Mouse (Mus musculus) spleen, adult 2 months (tissue): ENCODE measurements around the gene Crx. TPM values are rescaled to one million over a fixed set of nuclear protein-coding genes. Genes with fewer than 3 reads are reported as not detected.

Source experiments
- DNase-seq, 2 experiments: peaks; one replicate each; pipeline versions ENCODE4 v3.0.0 to v3.0.0-alpha.2; 2012 to 2021; ENCODE audit warnings: low spot score in 2 of 2, low read depth in 1 of 2
- H3K27ac ChIP-seq: fragments of 200-500 bp; 2 replicates; pipeline ENCODE4 v1.5.1; 2012; ENCODE audit warnings: low read length, inconsistent platforms; ENCODE audit not compliant: insufficient read depth
- H3K27me3 ChIP-seq: fragments of 200-500 bp; 2 replicates; pipeline ENCODE4 v1.6.1; 2012; ENCODE audit warnings: mild to moderate bottlenecking, moderate library complexity, low read length, inconsistent platforms; ENCODE audit not compliant: control insufficient read depth, insufficient read depth
- H3K36me3 ChIP-seq: fragments of 200-500 bp; 2 replicates; pipeline ENCODE4 v1.6.1; 2012; ENCODE audit warnings: mild to moderate bottlenecking, low read length, inconsistent platforms; ENCODE audit not compliant: control insufficient read depth, insufficient read depth
- H3K4me1 ChIP-seq: fragments of 200-500 bp; 2 replicates; pipeline ENCODE4 v1.6.1; 2011; ENCODE audit warnings: inconsistent platforms; ENCODE audit not compliant: control insufficient read depth, insufficient read depth, insufficient read length
- H3K4me3 ChIP-seq: fragments of 200-500 bp; 2 replicates; pipeline ENCODE4 v1.5.1; 2011; ENCODE audit warnings: mild to moderate bottlenecking, inconsistent platforms; ENCODE audit not compliant: insufficient read depth, insufficient read length; ENCODE audit errors: extremely low read depth
- CTCF ChIP-seq: fragments of 200-500 bp; IDR thresholded peaks from 2 replicates; pipeline ENCODE4 v1.5.1; 2011; ENCODE audit warnings: mild to moderate bottlenecking, inconsistent platforms; ENCODE audit not compliant: insufficient read depth, insufficient read length, insufficient replicate concordance; ENCODE audit errors: extremely low read depth
- POLR2A ChIP-seq: fragments of 200-500 bp; IDR thresholded peaks from 2 replicates; pipeline ENCODE4 v1.6.1; 2011; ENCODE audit warnings: low read depth, low read length, inconsistent platforms
- WGBS: fragments of 180-500 bp; shearing (Covaris S2); methylation state at CpG from one replicate; pipeline ENCODE4 v1.1.7; 2018; 5-methylcytosine and 5-hydroxymethylcytosine counted together
- polyA plus RNA-seq: library from polyadenylated mRNA; depleted of rRNA; stranded (reverse); fragments of >200 nt; gene quantifications from 2 replicates; pipeline ENCODE4 v1.2.3, GENCODE M21; 2012; rRNA removed

Crx gene
- not detected in 2 replicates for polyA plus RNA-seq

- H3K4me1 ChIP-seq, result no peaks in the 10 kb centered on the region
- H3K27me3 ChIP-seq, result no peaks in the 10 kb centered on the region
- no peaks in the 10 kb centered on the region for H3K36me3 ChIP-seq
- 41% methylated on average over 4 of the region's 4 CpGs for WGBS
- DNase-seq, result no peak
- H3K4me3 ChIP-seq, result no peak within 1 kb of the TSS
- H3K27ac ChIP-seq, result no peak within 1 kb of the TSS
- TF ChIP-seq CTCF, result no peak
Measured at GRCm38 (mm10) chr7:15879756-15880155, at the start of gene Crx. Gene Crx (minus strand): TSS chr7:15879968.

DNA sequence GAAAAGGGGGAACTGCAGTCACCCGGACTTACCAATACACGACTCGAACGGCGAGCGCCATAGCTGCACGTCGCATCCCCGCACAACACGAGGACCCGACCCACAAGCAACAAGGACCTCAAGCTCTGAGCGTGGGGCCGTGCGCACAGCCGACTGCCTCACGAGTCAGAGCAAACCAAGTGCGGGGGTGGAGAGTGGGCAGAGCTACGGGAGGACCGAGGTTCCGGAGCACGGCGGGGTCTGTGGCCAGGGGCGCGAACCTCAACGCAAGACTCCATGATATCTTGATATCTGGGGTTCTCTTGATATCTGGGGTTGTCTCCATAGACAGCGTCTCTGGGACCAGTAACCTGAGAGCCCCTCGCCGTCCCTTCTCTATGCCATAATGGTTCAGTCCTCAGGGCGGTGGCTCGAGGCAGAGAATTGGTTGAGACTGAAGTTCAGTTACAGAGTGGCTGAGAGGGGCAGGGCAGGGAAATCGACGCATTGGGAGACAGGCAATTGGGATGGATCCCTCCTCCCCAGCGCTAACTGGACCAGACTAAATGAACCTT lies 42.5 kb upstream of the Crx start, which contains the start of gene Selenow:
Selenow (minus strand) TSS at position 183 of the 554 bp plus-strand sequence.
- under 1% methylated on average over 33 of the region's 33 CpGs for WGBS
- Histone ChIP-seq H3K27me3 (no peaks in the 10 kb centered on the region), H3K4me3 (peak within 1 kb of the TSS; percentile 75), H3K27ac (peak within 1 kb of the TSS; percentile 88), H3K4me1 (peaks cover 11% of the 10 kb centered on the region; the same call in 1 of the 2 replicates), H3K36me3 (peaks cover 5% of the 10 kb centered on the region)
- peak; percentile 88 to 92 for DNase-seq
- TF ChIP-seq POLR2A (peak; percentile 92), CTCF (no peak)

DNA sequence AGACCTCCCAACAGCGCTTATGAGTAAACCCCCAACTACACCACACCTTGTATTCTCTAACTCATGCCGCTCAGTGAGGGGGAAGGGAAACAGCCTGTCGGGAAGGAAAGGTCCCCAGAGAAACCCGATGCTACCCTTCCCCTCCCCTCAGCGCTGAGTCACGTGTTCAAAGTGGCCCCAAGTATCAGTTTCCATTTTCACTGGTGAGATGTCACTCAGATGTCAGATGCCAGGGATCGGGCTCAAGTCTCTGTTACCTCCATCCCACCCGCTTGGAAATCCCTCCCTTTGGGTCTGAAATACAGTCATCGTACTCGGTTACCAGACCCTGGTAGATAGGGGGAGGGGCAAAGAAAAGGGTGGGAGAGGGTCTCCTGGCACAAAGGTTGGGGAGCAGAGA lies 42.0 kb upstream of the Crx start:
- WGBS, result under 1% methylated on average over 10 of the region's 10 CpGs
- DNase-seq, result peak; percentile 43 to 56
- H3K4me1 ChIP-seq, result peaks cover 11% of the 10 kb centered on the region; the same call in 1 of the 2 replicates

DNA sequence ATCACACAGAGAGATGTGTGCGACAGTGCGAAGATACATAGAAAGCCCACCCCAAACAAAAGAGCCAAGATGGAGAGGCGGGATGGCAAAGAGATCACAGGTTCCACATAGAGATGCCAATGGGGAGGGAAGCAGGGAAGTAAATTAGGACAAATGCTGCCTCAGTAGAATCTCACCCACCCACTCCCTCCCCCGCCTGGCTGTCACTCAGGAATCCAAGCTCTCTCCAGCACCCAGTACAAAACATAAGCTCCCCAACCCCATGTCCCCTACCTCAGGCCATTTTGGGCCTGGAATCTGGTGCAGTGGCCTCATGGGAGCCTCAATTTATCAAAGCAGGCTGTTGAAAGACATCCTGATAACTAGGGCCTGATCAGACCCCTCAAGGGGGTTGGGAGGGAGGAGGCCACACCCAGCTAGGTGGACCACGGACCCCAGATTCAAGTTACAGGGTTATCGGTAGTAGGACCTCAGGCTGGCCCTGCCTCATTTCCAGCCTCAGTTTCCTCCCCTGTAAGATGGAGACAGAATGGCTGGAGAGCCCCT lies 41.0 kb upstream of the Crx start:
- H3K36me3 ChIP-seq, result peaks cover 8% of the 10 kb centered on the region
- TF ChIP-seq CTCF (no peak), POLR2A (no peak)
- peaks cover 11% of the 10 kb centered on the region; the same call in 1 of the 2 replicates for H3K4me1 ChIP-seq
- no peaks in the 10 kb centered on the region for H3K27me3 ChIP-seq
- 92% methylated on average over 6 of the region's 6 CpGs for WGBS
- H3K27ac ChIP-seq, result no peak overlapping the region
- no peak overlapping the region for H3K4me3 ChIP-seq
- DNase-seq, result no peak

More for the DNA sequence above, 42.0 kb upstream of the Crx start:
- TF ChIP-seq CTCF (no peak), POLR2A (no peak)
- Histone ChIP-seq H3K27me3 (no peaks in the 10 kb centered on the region), H3K36me3 (peaks cover 8% of the 10 kb centered on the region), H3K4me3 (peak overlapping the region; percentile 75), H3K27ac (peak overlapping the region; percentile 88)

DNA sequence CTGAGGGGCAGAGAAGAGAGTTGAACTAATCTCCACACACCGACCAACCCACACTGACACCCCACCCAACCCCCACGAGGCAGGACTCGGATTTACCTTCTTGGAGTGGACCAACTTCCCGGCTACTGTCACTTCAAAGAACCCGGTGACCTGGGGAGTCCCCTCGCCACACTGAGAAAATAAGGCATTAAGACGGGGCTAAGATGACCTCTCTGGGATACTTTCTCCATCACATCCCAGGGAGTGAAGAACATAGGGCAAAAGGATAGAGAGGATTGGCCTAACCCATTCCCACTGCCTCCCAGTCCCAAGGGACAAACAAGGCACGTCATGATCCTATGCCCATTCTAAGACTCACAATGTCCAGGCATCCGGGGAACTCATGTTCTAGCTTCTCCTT lies 40.2 kb upstream of the Crx start:
- TF ChIP-seq POLR2A (no peak), CTCF (no peak)
- Histone ChIP-seq H3K36me3 (peaks cover 8% of the 10 kb centered on the region), H3K4me3 (no peak overlapping the region), H3K27ac (no peak overlapping the region), H3K27me3 (no peaks in the 10 kb centered on the region), H3K4me1 (peaks cover 11% of the 10 kb centered on the region; the same call in 1 of the 2 replicates)
- DNase-seq, result no peak
- 94% methylated on average over 9 of the region's 9 CpGs for WGBS

DNA sequence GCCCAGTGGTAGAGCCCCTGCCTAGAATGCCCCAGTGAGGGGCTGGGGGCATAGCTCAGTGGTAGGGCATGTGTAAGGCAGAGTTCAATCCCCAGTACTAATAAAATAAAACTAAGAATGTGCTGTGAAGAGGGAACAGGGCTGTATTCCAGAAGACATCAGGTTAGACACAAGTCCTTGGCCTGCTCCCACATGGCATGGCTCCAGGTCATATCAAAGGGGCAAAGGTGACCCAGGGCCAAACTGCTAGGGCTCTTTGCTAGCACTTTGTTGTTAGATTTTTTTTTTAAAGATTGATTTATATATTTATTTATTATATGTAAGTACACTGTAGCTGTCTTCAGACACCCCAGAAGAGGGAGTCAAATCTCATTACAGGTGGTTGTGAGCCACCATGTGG lies 38.6 kb upstream of the Crx start:
- Histone ChIP-seq H3K4me3 (no peak overlapping the region), H3K36me3 (peaks cover 8% of the 10 kb centered on the region), H3K27ac (no peak overlapping the region), H3K4me1 (peaks cover 11% of the 10 kb centered on the region; the same call in 1 of the 2 replicates), H3K27me3 (no peaks in the 10 kb centered on the region)
- TF ChIP-seq POLR2A (no peak), CTCF (no peak)
- no peak for DNase-seq

DNA sequence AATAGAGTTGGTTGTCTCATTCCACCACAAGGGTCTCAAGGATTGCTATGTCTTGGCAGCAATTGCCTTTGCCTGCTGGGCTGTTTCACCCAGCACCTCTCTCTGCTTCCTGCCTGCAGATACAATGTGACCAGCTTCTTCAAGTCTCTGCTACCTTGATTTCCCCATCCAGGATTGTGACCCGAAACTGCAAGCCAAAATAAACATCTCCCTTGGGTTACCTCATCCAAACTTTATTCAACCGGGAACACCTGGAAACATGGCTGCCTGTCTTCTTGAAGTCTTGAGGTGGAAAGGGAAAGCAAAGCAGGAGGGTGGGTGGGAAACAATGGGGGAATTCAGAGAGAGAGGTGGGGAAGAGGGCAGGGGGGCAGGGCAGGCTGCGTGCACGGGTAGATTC lies 37.2 kb upstream of the Crx start:
- no peak overlapping the region for H3K27ac ChIP-seq
- peaks cover 8% of the 10 kb centered on the region for H3K36me3 ChIP-seq
- no peak for DNase-seq
- 83% methylated on average over 4 of the region's 4 CpGs for WGBS
- no peak for TF ChIP-seq POLR2A
- TF ChIP-seq CTCF, result no peak
- peaks cover 7% of the 10 kb centered on the region; the same call in 1 of the 2 replicates for H3K4me1 ChIP-seq
- no peak overlapping the region for H3K4me3 ChIP-seq
- no peaks in the 10 kb centered on the region for H3K27me3 ChIP-seq
